ENCODE assay signal across 9 mouse cellular contexts in genomic region chr6:53337398-53337797, GRCm38 (mm10). TPM values are rescaled to one million over a fixed set of nuclear protein-coding genes. Genes with fewer than 3 reads are reported as not detected.
A peak's percentile ranks its signal among the peaks of the same experiment; 100 is the strongest.
DNase-seq lines count a peak whose midpoint lies in the region; ATAC-seq and TF ChIP-seq lines count a peak whose summit lies in the region.
"Had no signal": no experiment of that assay in that cellular context is flagged by ENCODE, and none has a peak within 500 bp of the region (broad histone marks: within the 10 kb centered on the region; RNA-seq: fewer than 3 reads in every experiment).

No protein-coding gene starts in this region.

- 46% methylated on average over 9 of the region's 9 CpGs for WGBS in hindbrain, embryonic 10.5 days
- 35% methylated on average over 9 of the region's 9 CpGs for WGBS in hindbrain, postnatal 0 days

- TF ChIP-seq CTCF in hindbrain, postnatal 0 days (IDR thresholded peaks at IDR 0.05; ENCODE audit: low read depth), result no peak

- no peak overlapping the region for H3K9ac ChIP-seq in hindbrain, postnatal 0 days (replicated peaks; ENCODE audit: low read length)
- H3K9ac ChIP-seq: neural tube, embryonic 12.5 days had no signal

- H3K27ac ChIP-seq in hindbrain, embryonic 10.5 days, result 0 out of 2 replicates have a peak overlapping the region, but pooled peaks have one; percentile 16
- H3K27ac ChIP-seq in hindbrain, postnatal 0 days, result no peak overlapping the region
- H3K27ac ChIP-seq: neural tube, embryonic 12.5 days had no signal

- H3K4me2 ChIP-seq in hindbrain, postnatal 0 days (ENCODE audit: low read depth, low read length), result no peak overlapping the region
- H3K4me2 ChIP-seq: neural tube, embryonic 12.5 days had no signal

- H3K9me3 ChIP-seq in hindbrain, embryonic 10.5 days, result no peaks in the 10 kb centered on the region
- no peaks in the 10 kb centered on the region for H3K9me3 ChIP-seq in hindbrain, postnatal 0 days (ENCODE audit: low read length)
- H3K9me3 ChIP-seq: neural tube, embryonic 12.5 days had no signal

- no peak overlapping the region for H3K4me3 ChIP-seq in hindbrain, embryonic 10.5 days
- no peak overlapping the region for H3K4me3 ChIP-seq in hindbrain, postnatal 0 days (ENCODE audit: low read length)
- H3K4me3 ChIP-seq: neural tube, embryonic 12.5 days had no signal

- H3K36me3 ChIP-seq in hindbrain, embryonic 10.5 days, result no peaks in the 10 kb centered on the region
- H3K36me3 ChIP-seq in hindbrain, postnatal 0 days (ENCODE audit: insufficient read depth, low read length), result no peaks in the 10 kb centered on the region
- H3K36me3 ChIP-seq: neural tube, embryonic 12.5 days had no signal

- no peak for ATAC-seq in hindbrain, postnatal 0 days

- peak; percentile 8 for DNase-seq in hindbrain, embryonic 10.5 days (ENCODE audit: low spot score)
- DNase-seq in hindbrain, postnatal 0 days (ENCODE audit: low spot score), result no peak
- DNase-seq in adrenal gland, postnatal 36 days, result peak; percentile 21 to 22
- DNase-seq in heart, adult 9 months (ENCODE audit: low spot score in 2 of 2), result peak; percentile 75 to 81
- DNase-seq in lung, postnatal 10 days, result peak; percentile 56
- no peak for DNase-seq in left cerebral cortex, adult 11 months (ENCODE audit: low spot score)
- DNase-seq in cerebellum, postnatal 25 days, result no peak
- DNase-seq in cerebellum, adult 9-11 months, result no peak

- H3K4me1 ChIP-seq in hindbrain, embryonic 10.5 days (replicated peaks), result peaks cover 6% of the 10 kb centered on the region; the same call in 1 of the 2 replicates
- no peaks in the 10 kb centered on the region for H3K4me1 ChIP-seq in hindbrain, postnatal 0 days (ENCODE audit: insufficient read depth, low read length)

- no peaks in the 10 kb centered on the region for H3K27me3 ChIP-seq in hindbrain, embryonic 10.5 days (ENCODE audit: insufficient read depth, poor library complexity, severe bottlenecking)
- no peaks in the 10 kb centered on the region for H3K27me3 ChIP-seq in hindbrain, postnatal 0 days (ENCODE audit: insufficient read depth, low read length)
- H3K27me3 ChIP-seq: neural tube, embryonic 12.5 days had no signal

RNA-seq across cellular contexts. Expression of gene Creb5, which starts 50.3 kb away (rescaled TPM):
- polyA plus RNA-seq in hindbrain, embryonic 10.5 days (2016; fragmentation: Nextera tagmentation; extraction: Ambion mirVana), result 3.8 and 4.3 TPM in 2 replicates
- total RNA-seq in hindbrain, postnatal 0 days (2014; rRNA removed), result 2.5 and 4.4 TPM in 2 replicates
- polyA plus RNA-seq in hindbrain, postnatal 0 days (2015; fragmentation: Nextera tagmentation; extraction: Ambion mirVana), result 2.3 and 3.1 TPM in 2 replicates
- total RNA-seq in adrenal gland, postnatal 36 days (2021), result 1 to 10 TPM; 2.1 to 3.2 TPM

Comparison
In these comparisons a context has a peak if more than half of its experiments do, and no peak if none do; other contexts are left out.
1. DNase-seq: peak in hindbrain, embryonic 10.5 days (single experiment), adrenal gland, postnatal 36 days (2 of 2), heart, adult 9 months (2 of 2) and lung, postnatal 10 days (single experiment); none in hindbrain, postnatal 0 days (single experiment), left cerebral cortex, adult 11 months (single experiment), cerebellum, postnatal 25 days (0 of 2) and cerebellum, adult 9-11 months (single experiment).